Mouse (Mus musculus) layer of hippocampus, postnatal 36 days (tissue): Measurements from ENCODE around the gene Etfb. TPM values are rescaled to one million over a fixed set of nuclear protein-coding genes. Genes with fewer than 3 reads are reported as not detected.
A peak's percentile ranks its signal among the peaks of the same experiment; 100 is the strongest.
"Not testable (repeated sequence)": the region's sequence is repeated elsewhere in the genome, so short reads cannot be mapped to it uniquely, and the experiment has no call there.

ENCODE experiments used
- DNase-seq, 2 experiments: peaks; one replicate each; pipeline ENCODE4 v3.0.0; 2022
- total RNA-seq, 2 experiments: library from RNA; stranded (reverse); gene quantifications; 2 replicates each; pipeline ENCODE4 v1.2.3; 2021

Etfb gene
- total RNA-seq, result 10 to 100 TPM; 68.4 to 74.4 TPM

- DNase-seq, result peak; percentile 93
Observed at GRCm38 (mm10) chr7:43443917-43444293, at the start of gene Etfb, which contains the start of gene Gm45233. Gene Etfb, plus strand, starts transcription at chr7:43444083. Gene Gm45233, plus strand, starts transcription at chr7:43444128.

GRCm38 (mm10) chr7:43399501-43399900 is 44.4 kb upstream of the Etfb start:
- DNase-seq, result no peak

GRCm38 (mm10) chr7:43402718-43403117 is 41.2 kb upstream of the Etfb start:
- DNase-seq, result no peak

- DNase-seq, result no peak
Observed at GRCm38 (mm10) chr7:43407573-43407972, 36.3 kb upstream of the Etfb start.

- no peak for DNase-seq
Observed at GRCm38 (mm10) chr7:43408131-43408553, 35.7 kb upstream of the Etfb start, which contains the start of gene Siglecg. Gene Siglecg, plus strand, starts transcription at chr7:43408204.

- DNase-seq, result no peak
Observed at GRCm38 (mm10) chr7:43409084-43409483, 34.8 kb upstream of the Etfb start.

GRCm38 (mm10) chr7:43411724-43412123 is 32.2 kb upstream of the Etfb start:
- DNase-seq, result not testable (repeated sequence)

- no peak for DNase-seq
Observed at GRCm38 (mm10) chr7:43417298-43417697, 26.6 kb upstream of the Etfb start.

GRCm38 (mm10) chr7:43422995-43423617 is 20.8 kb upstream of the Etfb start:
- DNase-seq, result peak; percentile 74 to 81

GRCm38 (mm10) chr7:43423991-43424625 is 19.8 kb upstream of the Etfb start:
- DNase-seq, result no peak

- DNase-seq, result no peak
Observed at GRCm38 (mm10) chr7:43427406-43427805, 16.5 kb upstream of the Etfb start, which contains the start of gene Lim2. Gene Lim2, plus strand, starts transcription at chr7:43427670.

- no peak for DNase-seq
Observed at GRCm38 (mm10) chr7:43429500-43429899, 14.4 kb upstream of the Etfb start.

- no peak for DNase-seq
Observed at GRCm38 (mm10) chr7:43432891-43433290, 11.0 kb upstream of the Etfb start.

GRCm38 (mm10) chr7:43434676-43435075 is 9.2 kb upstream of the Etfb start:
- no peak for DNase-seq

- no peak for DNase-seq
Observed at GRCm38 (mm10) chr7:43436341-43437255, 7.3 kb upstream of the Etfb start, which contains the start of gene Nkg7. Gene Nkg7, plus strand, starts transcription at chr7:43437073.

- no peak for DNase-seq
Observed at GRCm38 (mm10) chr7:43438611-43439010, 5.3 kb upstream of the Etfb start.

GRCm38 (mm10) chr7:43440482-43440881 is 3.4 kb upstream of the Etfb start, which contains the start of gene Cldnd2:
Gene Cldnd2, plus strand, starts transcription at chr7:43440782.
- no peak for DNase-seq

GRCm38 (mm10) chr7:43441071-43441470 is 2.8 kb upstream of the Etfb start:
- no peak for DNase-seq

GRCm38 (mm10) chr7:43442684-43443083 is 1.2 kb upstream of the Etfb start:
- DNase-seq, result no peak

- peak; percentile 75 to 77 for DNase-seq
Observed at GRCm38 (mm10) chr7:43443126-43443916, 562 bp upstream of the Etfb start.

GRCm38 (mm10) chr7:43447801-43448200 is 3.9 kb downstream of the Etfb start:
- DNase-seq, result no peak

GRCm38 (mm10) chr7:43448246-43448645 is 4.4 kb downstream of the Etfb start:
- no peak for DNase-seq
